12 mouse cellular contexts compared by ENCODE assay signal in the genomic region with DNA sequence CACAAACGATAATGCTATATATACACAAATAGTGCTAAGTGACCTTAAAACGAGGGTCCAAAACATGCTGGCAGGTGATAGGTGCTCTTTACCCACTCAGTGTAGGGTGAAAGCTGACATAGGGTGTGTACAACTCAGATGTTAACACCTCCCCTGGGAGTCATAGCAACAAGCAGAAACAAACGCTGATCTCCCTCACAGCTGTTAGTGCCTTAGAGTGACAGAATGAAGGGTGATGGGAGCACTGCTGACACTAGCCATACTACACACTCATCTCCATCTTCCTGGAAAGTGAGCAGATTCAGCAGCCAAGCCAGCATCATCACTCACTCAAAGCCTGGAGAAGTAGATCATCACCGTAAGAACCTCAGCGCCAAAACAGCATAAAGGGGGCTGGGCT. TPM values are rescaled to one million over a fixed set of nuclear protein-coding genes. Genes with fewer than 3 reads are reported as not detected.
A peak's percentile ranks its signal among the peaks of the same experiment; 100 is the strongest.
DNase-seq lines count a peak whose midpoint lies in the region; ATAC-seq lines count a peak whose summit lies in the region.
"Had no signal": no experiment of that assay in that cellular context is flagged by ENCODE, and none has a peak within 500 bp of the region (broad histone marks: within the 10 kb centered on the region; RNA-seq: fewer than 3 reads in every experiment).

No protein-coding gene starts in this region.

- H3K9me3 ChIP-seq in hindbrain, embryonic 11.5 days (ENCODE audit: control insufficient read depth, low read length), result no peaks in the 10 kb centered on the region
- no peaks in the 10 kb centered on the region for H3K9me3 ChIP-seq in hindbrain, embryonic 16.5 days (ENCODE audit: control insufficient read depth, low read length)
- H3K9me3 ChIP-seq in heart, embryonic 15.5 days (replicated peaks), result no peaks in the 10 kb centered on the region
- H3K9me3 ChIP-seq: intestine, embryonic 15.5 days had no signal

- H3K4me2 ChIP-seq in hindbrain, embryonic 11.5 days (replicated peaks; ENCODE audit: low read depth, low read length), result no peak overlapping the region
- no peak overlapping the region for H3K4me2 ChIP-seq in hindbrain, embryonic 16.5 days (ENCODE audit: low read length)
- H3K4me2 ChIP-seq in heart, embryonic 15.5 days, result peak overlapping the region; percentile 99

- no peak for DNase-seq in hindbrain, embryonic 11.5 days (ENCODE audit: low spot score)
- DNase-seq in thymus, postnatal 0 days (ENCODE audit: low spot score), result peak; percentile 45
- no peak for DNase-seq in thymus, postnatal 4 days
- DNase-seq in Muller cell, postnatal 12 days (ENCODE audit: inconsistent ontology term), result no peak
- DNase-seq in left cerebral cortex, adult 11 months (ENCODE audit: low spot score), result no peak
- DNase-seq: cerebellum, postnatal 14 days; layer of hippocampus, adult 9-11 months; lung, adult 2 months had no signal

- 72% methylated on average over 5 of the region's 5 CpGs for WGBS in hindbrain, embryonic 11.5 days
- WGBS in hindbrain, embryonic 16.5 days, result 76% methylated on average over 5 of the region's 5 CpGs
- WGBS in heart, embryonic 15.5 days, result 30% methylated on average over 5 of the region's 5 CpGs

- H3K27me3 ChIP-seq in hindbrain, embryonic 11.5 days (ENCODE audit: control insufficient read depth, insufficient read depth, low read length), result no peaks in the 10 kb centered on the region
- no peaks in the 10 kb centered on the region for H3K27me3 ChIP-seq in hindbrain, embryonic 16.5 days (replicated peaks; ENCODE audit: control insufficient read depth, insufficient read depth, low read length)
- H3K27me3 ChIP-seq in heart, embryonic 15.5 days, result no peaks in the 10 kb centered on the region
- H3K27me3 ChIP-seq: intestine, embryonic 15.5 days; Patski had no signal

- H3K4me1 ChIP-seq in hindbrain, embryonic 11.5 days (replicated peaks; ENCODE audit: control insufficient read depth, insufficient read depth, low read length), result no peaks in the 10 kb centered on the region
- H3K4me1 ChIP-seq in hindbrain, embryonic 16.5 days (ENCODE audit: control insufficient read depth, insufficient read depth, low read depth, low read length), result peaks cover 10% of the 10 kb centered on the region
- peaks cover 29% of the 10 kb centered on the region for H3K4me1 ChIP-seq in heart, embryonic 15.5 days (replicated peaks)

- no peaks in the 10 kb centered on the region for H3K36me3 ChIP-seq in hindbrain, embryonic 11.5 days (ENCODE audit: control insufficient read depth, insufficient read depth, low read length)
- no peaks in the 10 kb centered on the region for H3K36me3 ChIP-seq in hindbrain, embryonic 16.5 days (ENCODE audit: control insufficient read depth, insufficient read depth, low read length)
- no peaks in the 10 kb centered on the region for H3K36me3 ChIP-seq in heart, embryonic 15.5 days
- H3K36me3 ChIP-seq: intestine, embryonic 15.5 days had no signal

- ATAC-seq in hindbrain, embryonic 11.5 days (ENCODE audit: low FRiP score), result no peak
- no peak for ATAC-seq in hindbrain, embryonic 16.5 days
- ATAC-seq in heart, embryonic 15.5 days (replicated peaks; ENCODE audit: insufficient number of reproducible peaks, insufficient read depth, low FRiP score, low read depth), result no peak
- ATAC-seq: intestine, embryonic 15.5 days; Patski had no signal

- H3K27ac ChIP-seq in hindbrain, embryonic 11.5 days (ENCODE audit: low read depth, low read length), result no peak overlapping the region
- no peak overlapping the region for H3K27ac ChIP-seq in hindbrain, embryonic 16.5 days (ENCODE audit: low read depth, low read length)
- peak overlapping the region; percentile 36; the same call in 1 of the 2 replicates for H3K27ac ChIP-seq in heart, embryonic 15.5 days
- H3K27ac ChIP-seq: intestine, embryonic 15.5 days had no signal

- H3K4me3 ChIP-seq in hindbrain, embryonic 11.5 days (ENCODE audit: low read depth, low read length), result no peak overlapping the region
- H3K4me3 ChIP-seq in hindbrain, embryonic 16.5 days (ENCODE audit: low read length), result no peak overlapping the region
- H3K4me3 ChIP-seq in heart, embryonic 15.5 days, result peak overlapping the region; percentile 20

- 0 out of 2 replicates have a peak overlapping the region, but pooled peaks have one; percentile 2 for H3K9ac ChIP-seq in hindbrain, embryonic 11.5 days (ENCODE audit: low read depth, low read length)
- H3K9ac ChIP-seq in hindbrain, embryonic 16.5 days (ENCODE audit: low read depth, low read length), result no peak overlapping the region
- H3K9ac ChIP-seq in heart, embryonic 15.5 days, result no peak overlapping the region; the same call in 1 of the 2 replicates
- H3K9ac ChIP-seq: intestine, embryonic 15.5 days had no signal

RNA-seq across cellular contexts. Expression of gene Zfp367, which starts 2.9 kb away (rescaled TPM):
- 20.3 and 21.8 TPM in 2 replicates for polyA plus RNA-seq in hindbrain, embryonic 11.5 days (2014; fragmentation: Nextera tagmentation; extraction: Ambion mirVana)
- 6.2 and 7.3 TPM in 2 replicates for polyA plus RNA-seq in hindbrain, embryonic 16.5 days (2015; fragmentation: Nextera tagmentation; extraction: Ambion mirVana)
- 22.0 and 24.0 TPM in 2 replicates for polyA plus RNA-seq in thymus, postnatal 0 days (2015; fragmentation: Nextera tagmentation; extraction: Ambion mirVana)
- 25.2 and 25.6 TPM in 2 replicates for polyA plus RNA-seq in heart, embryonic 15.5 days (2015; fragmentation: Nextera tagmentation; extraction: Ambion mirVana)

RNA-seq across cellular contexts. Expression of gene Habp4, which starts 11.5 kb away (rescaled TPM):
- 30.3 and 31.0 TPM in 2 replicates for polyA plus RNA-seq in hindbrain, embryonic 11.5 days (2014; fragmentation: Nextera tagmentation; extraction: Ambion mirVana)
- 52.8 and 53.4 TPM in 2 replicates for polyA plus RNA-seq in hindbrain, embryonic 16.5 days (2015; fragmentation: Nextera tagmentation; extraction: Ambion mirVana)
- polyA plus RNA-seq in thymus, postnatal 0 days (2015; fragmentation: Nextera tagmentation; extraction: Ambion mirVana), result 6.5 and 6.9 TPM in 2 replicates
- polyA plus RNA-seq in heart, embryonic 15.5 days (2015; fragmentation: Nextera tagmentation; extraction: Ambion mirVana), result 49.1 and 55.9 TPM in 2 replicates

RNA-seq across cellular contexts. Expression of gene Slc35d2, which starts 21.0 kb away (rescaled TPM):
- polyA plus RNA-seq in hindbrain, embryonic 11.5 days (2014; fragmentation: Nextera tagmentation; extraction: Ambion mirVana), result 5.6 and 6.9 TPM in 2 replicates
- polyA plus RNA-seq in hindbrain, embryonic 16.5 days (2015; fragmentation: Nextera tagmentation; extraction: Ambion mirVana), result 1.1 and 2.1 TPM in 2 replicates
- 3.1 and 3.8 TPM in 2 replicates for polyA plus RNA-seq in thymus, postnatal 0 days (2015; fragmentation: Nextera tagmentation; extraction: Ambion mirVana)
- polyA plus RNA-seq in heart, embryonic 15.5 days (2015; fragmentation: Nextera tagmentation; extraction: Ambion mirVana), result 4.3 and 5.0 TPM in 2 replicates
